Mouse (Mus musculus) liver, embryonic 14.5 days (tissue): ENCODE results near the gene Hmbs.

ENCODE experiments used
- CTCF ChIP-seq: IDR thresholded peaks from 2 replicates; pipeline ENCODE4 v1.5.1; 2016; ENCODE audit warnings: antibody characterized with exemption, low read depth, control low read depth
- EP300 ChIP-seq: IDR thresholded peaks from 2 replicates; pipeline ENCODE4 v1.6.1; 2016; ENCODE audit warnings: antibody characterized with exemption, low read depth

GRCm38 (mm10) chr9:44352337-44352736 is 8.3 kb upstream of the Hmbs start:
- no peak for TF ChIP-seq CTCF
- no peak for TF ChIP-seq EP300
